Mouse (Mus musculus) erythroid progenitor cell, adult 5-6 weeks (primary cell): Measurements from ENCODE around the gene Slc5a5. TPM values are rescaled to one million over a fixed set of nuclear protein-coding genes. Genes with fewer than 3 reads are reported as not detected.
A peak's percentile ranks its signal among the peaks of the same experiment; 100 is the strongest.

Experiments used
- ATAC-seq: replicated peaks from 2 replicates; pipeline ENCODE4 v1.8.0; 2016; ENCODE audit warnings: moderate number of reproducible peaks, mild to moderate bottlenecking, moderate TSS enrichment, inconsistent platforms; ENCODE audit not compliant: poor library complexity, low FRiP score, severe bottlenecking
- total RNA-seq, 2 experiments: library from RNA; stranded (forward) in 1 of 2; stranded (reverse) in 1 of 2; fragments of 150-400 nt in 1 of 2; fragments of 186-747, 209-891 nt in 1 of 2; gene quantifications; 2 replicates each; pipeline versions ENCODE4 v1.2.3 to v1.2.4; 2015 to 2017; ENCODE audit warnings: low replicate concordance in 2 of 2

The Slc5a5 gene
- total RNA-seq, 2 experiments from 2014 or later: not detected

DNA sequence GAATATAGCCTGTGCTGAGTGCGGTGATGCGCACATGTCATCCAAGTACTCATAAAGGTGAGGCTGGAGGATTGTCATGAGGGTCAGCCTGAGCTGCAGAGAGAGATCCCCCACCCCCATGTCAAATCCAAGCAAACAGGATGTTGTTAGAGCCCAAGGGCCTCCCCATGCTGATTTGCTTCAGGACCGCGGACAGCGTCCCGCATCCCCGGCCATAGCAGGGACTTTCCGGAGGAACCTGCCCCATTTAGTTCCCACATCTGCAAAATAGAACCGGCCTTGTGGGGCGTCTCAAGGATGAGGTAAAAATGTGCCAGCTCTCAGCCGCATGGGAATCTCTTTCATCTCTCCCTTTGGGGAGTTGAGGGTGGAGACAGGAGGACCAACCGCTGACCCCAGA lies 6.9 kb downstream of the Slc5a5 start:
- no peak for ATAC-seq

DNA sequence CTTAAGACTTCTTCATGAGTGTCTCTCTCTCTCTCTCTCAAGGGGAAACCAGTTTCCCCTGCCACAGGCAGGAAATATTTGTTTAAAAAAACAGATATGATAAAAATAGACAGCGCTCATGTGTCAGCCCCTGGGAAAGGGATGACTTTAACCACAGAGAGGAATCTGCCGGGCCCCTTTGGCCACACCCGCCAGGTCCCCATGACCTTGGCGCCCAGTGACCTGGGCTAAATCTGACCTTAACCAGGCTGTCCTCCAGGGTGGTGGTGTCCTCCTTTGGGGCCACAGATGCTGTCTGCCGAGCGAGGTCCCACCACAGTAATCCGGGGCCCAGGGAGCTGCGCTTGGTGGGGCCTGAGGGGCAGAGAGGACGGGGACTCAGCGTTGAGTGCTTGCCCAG lies 7.9 kb downstream of the Slc5a5 start:
- ATAC-seq: no peak

DNA sequence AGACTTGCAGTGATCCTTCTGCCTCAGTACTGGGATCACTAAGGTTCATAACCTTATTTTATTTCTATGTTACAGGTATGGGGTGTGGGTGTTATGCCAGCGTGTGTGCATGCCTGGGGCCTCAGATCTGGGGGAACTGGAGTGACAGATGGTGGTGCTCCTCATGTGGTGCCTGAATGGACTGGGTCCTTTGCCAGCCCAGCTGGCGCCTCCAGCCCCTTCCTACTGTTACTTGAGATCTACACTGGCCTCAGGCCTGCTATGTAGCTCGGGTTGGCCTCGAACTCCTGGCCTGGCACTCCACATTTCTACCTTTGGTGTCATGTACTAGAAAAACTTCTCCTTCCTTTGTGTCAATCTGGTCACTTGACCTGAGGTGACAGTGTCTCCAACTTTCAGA lies 8.4 kb downstream of the Slc5a5 start:
- ATAC-seq: no peak

DNA sequence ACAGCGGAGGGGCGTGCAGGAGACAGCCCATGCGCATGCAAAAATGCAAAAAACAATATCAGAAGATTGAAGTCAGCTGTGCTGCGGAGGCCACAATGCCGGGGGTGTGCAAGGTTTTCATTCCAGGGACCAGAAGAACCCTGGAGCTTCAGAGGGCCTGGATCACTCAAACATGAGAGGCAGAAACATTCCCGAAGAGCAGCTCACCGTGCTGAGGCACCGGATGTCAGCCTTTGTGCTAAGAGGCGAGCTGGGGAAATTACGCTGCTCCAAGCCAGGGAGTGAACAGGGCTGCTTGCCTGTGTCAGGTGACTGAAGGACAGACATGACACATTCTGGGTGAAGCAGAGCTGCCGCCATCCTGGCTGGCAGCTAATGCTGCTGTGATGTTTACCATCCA lies 12.0 kb downstream of the Slc5a5 start:
- no peak for ATAC-seq

DNA sequence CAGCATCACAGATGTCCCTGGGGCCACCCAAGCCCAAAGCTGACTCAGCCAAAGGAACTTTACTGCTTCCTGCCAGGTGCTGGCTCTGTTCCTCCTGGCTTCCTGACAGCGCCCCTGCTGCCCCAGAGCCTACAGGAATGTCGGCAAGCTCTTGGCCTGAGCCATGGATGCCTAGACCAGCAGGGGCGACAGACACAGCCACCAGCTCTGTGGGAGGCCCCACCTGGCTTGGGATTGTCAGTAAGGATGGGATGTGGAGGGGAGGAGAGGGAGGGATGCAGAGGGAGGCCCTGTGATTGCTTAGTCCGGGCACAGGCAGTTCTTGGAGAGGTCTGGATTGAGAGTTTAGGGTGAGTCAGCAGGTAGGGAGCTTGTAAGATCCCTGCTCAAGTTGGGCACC lies 12.4 kb downstream of the Slc5a5 start:
- ATAC-seq: no peak

DNA sequence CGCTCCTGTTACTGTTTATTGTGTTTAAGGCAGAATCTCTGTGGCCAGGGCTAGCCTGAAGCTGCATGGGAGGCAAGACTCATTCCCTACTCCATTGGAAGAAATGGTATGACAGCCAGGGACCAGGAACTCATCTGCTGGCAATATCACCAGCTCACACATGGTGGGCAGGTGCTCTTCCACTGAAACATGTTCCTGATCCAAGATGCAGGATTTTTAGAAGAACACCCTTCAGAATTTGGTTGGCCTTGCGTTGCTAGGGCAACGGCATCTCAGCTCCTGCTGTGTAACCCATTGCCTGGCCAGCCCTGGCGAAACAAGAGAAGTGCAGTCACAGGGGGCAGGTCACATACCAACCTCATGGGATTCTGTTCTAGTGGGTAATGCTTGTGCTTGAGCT lies 13.1 kb downstream of the Slc5a5 start:
- ATAC-seq: no peak

DNA sequence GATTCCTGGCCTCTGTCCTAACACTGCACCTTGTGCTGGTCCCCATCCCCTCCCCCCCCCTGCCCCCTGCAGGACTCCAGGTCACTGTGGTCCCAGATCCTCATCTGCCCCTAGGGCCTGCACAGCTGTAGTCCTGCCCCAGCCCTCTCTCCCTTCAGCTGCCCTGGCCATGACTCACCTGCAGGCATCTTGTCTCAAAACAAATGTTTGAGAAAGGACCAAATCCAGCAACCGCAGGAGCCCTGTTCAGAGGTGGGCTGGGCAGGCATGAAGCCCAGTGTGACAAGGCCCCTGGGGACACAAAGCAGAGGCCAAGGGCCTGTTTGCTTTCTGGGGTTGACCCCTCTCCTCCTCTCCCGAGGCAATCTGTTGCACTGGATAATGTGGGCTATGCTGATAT lies 14.4 kb downstream of the Slc5a5 start:
- no peak for ATAC-seq

DNA sequence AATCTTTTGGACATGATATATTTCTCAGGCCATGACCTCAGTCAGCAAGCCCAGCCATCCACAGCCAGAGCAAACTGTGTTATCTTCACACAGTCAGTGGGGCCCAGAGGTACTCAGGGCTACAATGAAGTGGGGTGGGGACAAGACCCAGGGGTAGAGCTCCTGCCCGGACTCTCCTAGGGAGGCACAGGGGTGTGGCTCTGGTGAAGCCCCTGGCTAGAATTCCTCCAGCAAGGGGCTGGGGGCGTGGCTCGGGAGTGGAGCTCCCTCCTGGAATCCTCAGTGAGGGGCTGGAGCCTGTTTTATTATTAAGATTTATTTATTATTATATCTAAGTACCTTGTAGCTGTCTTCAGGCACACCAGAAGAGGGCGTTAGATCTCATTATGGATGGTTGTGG lies 16.2 kb downstream of the Slc5a5 start:
- ATAC-seq: no peak

DNA sequence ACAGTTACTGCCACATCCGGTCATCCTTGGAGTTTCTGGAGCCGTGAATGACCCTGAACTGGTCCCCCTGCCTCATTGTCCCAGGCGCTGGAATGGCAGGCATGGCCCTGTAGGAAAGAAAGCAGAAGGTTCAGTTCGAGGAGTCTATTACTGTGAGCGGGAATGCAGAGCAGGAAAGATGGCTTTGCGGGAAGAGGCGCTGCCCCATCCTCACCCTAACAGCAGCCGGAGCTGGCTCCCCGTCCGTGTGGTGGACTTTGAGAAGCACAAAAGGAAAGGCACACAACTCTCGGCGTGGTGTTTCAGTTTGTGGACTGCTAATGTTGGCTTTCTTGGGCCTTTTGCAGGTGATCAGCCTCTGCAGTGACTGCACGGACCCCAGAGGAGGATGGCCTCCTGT lies 18.1 kb downstream of the Slc5a5 start:
- no peak for ATAC-seq

DNA sequence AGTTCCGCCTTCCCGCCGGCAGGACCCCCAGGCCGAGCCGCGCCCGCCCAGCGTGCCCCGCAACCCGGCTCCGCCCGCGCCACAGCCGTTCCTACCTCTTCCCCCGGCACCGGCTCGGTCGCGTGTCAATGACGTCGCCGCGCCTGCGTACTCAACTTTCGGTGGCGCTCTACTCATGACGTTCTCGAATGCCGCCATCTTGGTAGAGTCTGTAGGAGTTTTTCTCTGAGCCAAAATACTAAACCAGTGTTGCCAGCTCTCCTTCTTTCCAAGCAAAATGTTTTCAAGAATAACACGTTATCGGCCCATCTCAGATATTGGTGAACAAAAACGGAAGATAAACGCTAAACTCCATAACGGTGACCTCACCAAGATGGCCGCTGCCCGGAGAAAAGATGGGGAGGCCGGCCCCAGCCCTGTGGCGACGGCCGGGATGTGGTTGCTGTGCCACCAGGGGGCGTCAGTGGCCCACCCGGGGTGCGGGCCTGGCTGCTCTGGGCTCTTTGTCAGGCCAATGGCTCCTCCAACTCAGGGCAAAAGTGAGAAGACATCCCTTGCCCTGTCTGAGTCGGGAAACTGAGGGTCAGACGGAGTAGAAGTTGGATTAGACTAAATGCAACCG lies 19.1 kb downstream of the Slc5a5 start, which contains the start of gene Ccdc124:
Gene Ccdc124, minus strand, starts transcription at position 572 of the 622 bp plus-strand sequence.
- peak; percentile 86 for ATAC-seq

DNA sequence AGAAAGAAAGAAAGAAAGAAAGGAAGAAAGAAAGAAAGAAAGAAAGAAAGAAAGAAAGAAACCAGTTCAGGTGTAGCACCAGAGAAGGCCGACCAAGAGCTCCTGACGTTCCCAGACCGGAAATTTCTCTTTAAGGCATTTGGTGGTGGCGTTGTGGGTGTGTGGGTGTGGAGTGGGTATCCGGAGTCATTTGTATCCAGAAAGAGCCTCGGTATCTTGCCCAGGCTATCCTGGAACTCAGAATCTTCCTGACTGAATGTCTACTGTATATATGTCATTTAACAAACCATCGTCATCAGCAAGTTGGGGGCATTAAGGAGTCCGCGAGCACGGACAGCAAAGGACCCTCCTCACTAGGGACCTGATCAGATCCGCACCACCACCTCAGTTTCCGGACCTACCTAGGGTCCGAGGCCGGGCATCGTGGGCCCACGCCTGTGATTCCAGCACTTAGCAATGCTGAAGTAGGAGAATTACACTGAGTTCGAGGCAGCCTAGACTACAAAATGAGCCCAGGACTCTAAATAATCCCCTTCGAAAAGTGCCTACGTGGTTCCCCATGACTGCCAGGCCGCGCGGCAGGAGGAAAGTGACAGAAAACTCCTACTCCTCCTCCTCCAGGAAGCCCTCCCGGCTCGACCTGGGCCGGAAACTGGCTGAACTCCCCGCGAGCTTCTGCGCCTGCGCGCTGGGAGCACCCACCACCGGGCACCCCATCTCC lies 19.8 kb downstream of the Slc5a5 start:
- ATAC-seq: no peak

DNA sequence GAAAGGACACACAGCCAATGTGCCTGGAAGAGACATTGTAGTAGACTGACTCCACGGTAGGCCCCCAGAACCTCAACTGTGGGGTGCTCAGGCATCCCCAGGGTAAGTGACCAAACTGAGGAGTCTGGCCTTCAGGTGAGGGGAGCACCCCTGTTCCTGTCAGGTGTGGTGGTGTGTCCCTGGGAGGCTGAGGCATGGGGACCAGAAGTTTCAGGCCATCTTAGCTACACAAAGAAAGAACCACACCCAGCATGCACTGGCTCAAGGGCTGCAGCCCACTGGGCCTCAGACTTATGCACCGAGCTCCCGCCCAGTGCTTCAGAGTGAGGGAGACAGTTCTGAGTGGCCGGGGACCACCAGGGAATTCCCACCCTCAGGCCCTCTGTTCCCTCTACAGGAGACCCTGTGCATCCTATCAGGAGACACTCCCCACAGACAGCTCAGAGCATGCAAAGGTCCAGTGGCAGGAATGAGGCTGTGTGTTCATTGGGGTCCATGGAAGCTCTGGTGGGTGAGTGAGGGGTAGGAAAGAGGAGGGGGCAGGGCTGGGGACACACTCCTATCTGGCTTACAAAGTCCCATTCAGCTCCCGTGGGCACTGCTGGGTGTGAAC lies 21.3 kb downstream of the Slc5a5 start:
- no peak for ATAC-seq

DNA sequence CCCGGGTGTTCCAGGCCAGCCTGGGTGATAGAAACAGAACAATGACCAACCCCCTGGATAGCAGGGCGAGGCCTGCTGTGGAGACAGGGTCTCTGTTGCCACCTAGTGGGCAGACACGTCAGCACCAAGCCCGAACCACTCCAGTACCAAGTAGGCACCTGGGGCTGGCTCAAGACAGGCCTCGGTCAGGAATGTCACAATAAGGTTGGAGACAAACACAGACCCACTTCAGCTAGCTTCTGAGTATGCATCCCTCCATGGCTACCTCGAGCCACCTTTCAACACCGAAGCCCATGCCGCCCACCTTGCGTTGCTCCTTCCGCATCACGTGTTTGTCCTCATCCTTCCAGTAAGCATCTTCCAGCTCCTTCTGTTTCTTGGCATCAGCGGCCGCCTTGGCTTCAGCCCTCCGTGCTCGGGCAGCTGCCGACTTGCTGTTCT lies 22.9 kb downstream of the Slc5a5 start:
- peak; percentile 46 for ATAC-seq

DNA sequence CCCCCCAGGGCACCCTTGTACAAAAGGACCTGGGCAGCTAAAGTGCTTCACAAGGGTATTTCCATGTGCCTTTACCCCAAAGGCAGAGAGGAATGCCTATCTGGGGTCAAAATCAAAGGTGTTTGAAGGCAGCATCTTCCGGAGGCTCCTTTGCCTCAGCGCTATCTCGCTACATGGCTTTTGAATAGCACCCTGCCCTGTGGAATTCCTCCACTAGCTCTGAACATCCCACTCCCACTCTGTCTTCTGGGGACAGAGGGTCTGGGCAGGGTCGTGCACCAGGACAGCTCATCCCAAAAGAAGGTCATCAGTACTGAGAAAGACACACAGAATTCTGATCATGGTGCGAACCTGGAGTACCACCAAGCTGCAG lies 23.4 kb downstream of the Slc5a5 start:
- no peak for ATAC-seq

DNA sequence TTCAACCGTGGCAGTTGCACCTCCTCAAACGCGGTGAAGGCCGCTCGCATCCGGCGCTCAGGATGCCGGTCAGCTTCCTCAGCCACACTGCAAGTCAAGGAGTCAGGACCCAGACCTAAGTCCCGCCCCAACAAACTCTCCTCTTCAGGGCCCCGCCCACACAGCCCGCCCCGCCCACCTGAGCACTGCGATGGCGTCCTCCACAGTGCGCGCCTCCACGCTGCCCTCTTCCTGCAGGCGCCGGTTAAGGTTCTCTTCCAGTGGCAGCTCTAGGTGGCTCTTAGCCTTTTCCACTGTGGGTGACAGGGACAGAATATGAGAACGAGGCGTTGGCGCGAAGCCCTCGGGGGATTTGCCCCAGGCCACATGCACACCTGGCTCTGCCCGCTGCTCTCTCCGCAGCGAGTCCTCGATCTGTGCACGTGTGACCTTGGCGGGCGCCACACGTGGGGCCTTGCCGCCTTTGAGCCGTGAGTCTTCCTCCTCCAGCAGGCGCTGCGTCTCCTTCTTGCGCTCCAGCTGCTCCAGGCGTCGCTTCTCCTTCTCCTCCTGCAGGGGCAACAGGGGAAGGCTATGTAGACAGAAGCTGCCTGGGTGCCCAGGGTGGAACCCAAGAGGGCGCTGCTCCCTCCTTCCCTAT lies 23.9 kb downstream of the Slc5a5 start:
- peak; percentile 42 for ATAC-seq

DNA sequence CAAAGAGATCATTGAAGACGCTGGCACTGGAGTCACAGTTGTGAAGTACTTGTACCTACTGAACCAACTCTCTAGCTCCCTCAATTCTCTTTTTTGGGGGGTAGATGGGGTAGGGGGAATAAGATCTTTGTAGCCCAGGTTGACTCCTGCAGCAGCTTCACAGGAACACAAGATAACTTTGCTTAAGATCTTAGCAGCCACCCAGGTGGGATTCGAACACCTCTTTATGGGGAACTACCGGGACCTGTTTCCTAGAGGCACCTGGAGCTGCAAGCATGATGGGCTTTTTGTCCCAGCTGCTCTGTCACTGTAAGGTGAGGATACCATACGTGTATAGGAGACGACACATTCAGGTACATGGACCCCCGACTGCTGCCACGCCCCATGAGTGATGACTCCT lies 26.0 kb downstream of the Slc5a5 start:
- ATAC-seq: no peak

DNA sequence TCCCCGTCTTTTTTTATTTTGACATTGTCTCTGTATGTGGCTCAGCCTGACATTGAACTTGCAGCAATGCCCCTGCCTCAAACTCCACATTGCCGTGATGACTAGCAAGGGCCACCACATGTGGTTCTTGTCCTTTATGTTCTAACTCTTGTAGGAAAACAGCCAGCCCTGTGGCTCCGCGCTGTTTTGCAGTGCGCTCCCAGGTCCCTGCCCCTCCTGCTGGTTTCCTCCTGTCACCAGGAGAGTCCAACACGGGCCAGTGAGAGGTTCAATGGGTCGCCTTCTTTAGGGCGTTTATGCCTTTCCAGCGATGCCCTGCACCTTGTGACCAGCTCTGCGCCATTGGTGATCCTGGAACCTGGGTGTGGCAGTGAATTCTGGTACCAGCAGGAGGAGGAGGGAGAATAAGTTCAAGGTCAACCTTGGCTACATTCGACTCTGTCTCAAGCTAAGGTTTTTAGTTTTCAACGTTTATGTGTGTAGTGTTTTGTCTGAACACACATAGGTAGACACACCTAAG lies 26.5 kb downstream of the Slc5a5 start:
- ATAC-seq: no peak

DNA sequence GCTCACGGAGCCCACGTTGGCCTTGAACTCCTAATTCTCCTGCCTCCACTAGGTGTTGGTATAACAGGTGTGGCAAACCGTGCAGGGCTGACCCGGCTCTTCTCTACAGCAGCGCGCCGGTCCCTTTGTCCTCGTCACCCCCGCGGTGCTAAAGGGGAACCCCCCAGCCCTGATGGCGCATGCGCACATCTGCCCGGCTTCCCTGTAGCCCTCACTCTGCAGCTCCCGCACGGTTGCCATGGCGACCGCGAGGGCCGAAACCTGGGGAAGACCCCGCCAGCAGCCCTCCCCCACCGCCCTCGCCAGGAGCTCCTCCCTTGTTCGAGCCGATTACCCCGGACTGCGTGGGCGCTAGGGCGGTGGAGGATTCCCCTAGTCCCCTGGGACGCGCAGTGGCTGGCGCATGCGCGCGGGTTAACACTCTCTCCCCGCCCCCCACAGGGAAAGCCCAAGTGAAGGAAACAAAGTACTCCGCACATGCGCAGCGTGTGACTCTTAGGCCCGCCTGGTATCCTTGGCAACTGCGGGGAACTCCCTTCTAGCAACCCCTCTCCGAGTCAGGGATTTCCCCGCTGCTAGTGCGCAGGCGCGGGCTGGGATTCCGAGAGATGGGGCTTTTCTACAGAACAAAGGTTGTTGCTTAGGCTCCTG lies 27.1 kb downstream of the Slc5a5 start:
- peak; percentile 80 for ATAC-seq

DNA sequence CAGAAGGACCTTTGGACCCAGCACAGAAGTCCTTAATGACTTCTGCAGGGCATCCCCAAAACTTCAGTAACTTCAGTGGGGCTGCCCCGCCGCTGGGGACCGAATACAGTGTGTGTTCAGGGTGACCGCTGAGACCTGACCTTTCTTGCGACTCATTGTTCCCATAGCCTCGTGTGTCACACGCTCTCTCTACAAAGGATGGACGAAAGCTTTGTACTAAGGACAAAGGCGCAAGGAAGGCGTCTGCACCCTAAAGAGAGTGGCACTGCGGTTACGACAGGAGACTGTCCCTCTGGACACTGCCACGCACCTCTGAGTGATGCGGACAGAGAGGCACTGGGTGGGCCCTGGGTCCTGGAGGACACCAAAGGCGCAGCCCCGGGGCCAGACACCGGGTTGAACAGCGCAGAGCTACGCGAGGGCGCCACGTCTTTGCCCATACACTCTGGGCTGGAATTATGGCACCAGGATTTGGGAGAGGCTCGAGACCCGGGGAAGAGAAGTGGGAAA lies 27.8 kb downstream of the Slc5a5 start:
- ATAC-seq: no peak
